Mouse (Mus musculus): ENCODE results near the gene Mxi1. TPM values are rescaled to one million over a fixed set of nuclear protein-coding genes. Genes with fewer than 3 reads are reported as not detected.

Gene Mxi1
- total and polyA plus RNA-seq, 3 experiments: 10.6 to 19.9 (median 18.9) TPM

GRCm38 (mm10) chr19:53263859-53264733 lies 46.2 kb upstream of the Mxi1 start:
- Histone ChIP-seq H3K4me2 (ENCODE audit: insufficient read depth, low read depth, poor library complexity, severe bottlenecking) (no peak overlapping the region; the same call in 1 of the 2 replicates), H3K9ac (ENCODE audit: insufficient read depth, low read depth) (no peak overlapping the region), H3K36me3 (replicated peaks in 1 of 2; ENCODE audit: control insufficient read depth in 1 of 2, insufficient read depth in 1 of 2, low read length in 1 of 2) (no peaks in the 10 kb centered on the region), H3K4me1 (ENCODE audit: control insufficient read depth in 1 of 2, insufficient read depth in 2 of 2) (peaks cover 4 to 26% of the 10 kb centered on the region in 2 experiments), H3K27me3 (replicated peaks) (no peaks in the 10 kb centered on the region), H3K4me3 (replicated peaks in 1 of 3; ENCODE audit: low read depth in 2 of 3, low read length in 2 of 3, poor library complexity in 1 of 3) (no peak overlapping the region), H3K27ac (ENCODE audit: insufficient read depth, low read depth) (no peak overlapping the region), H3K79me2 (replicated peaks; ENCODE audit: control insufficient read depth, extremely low read depth, insufficient read depth, poor library complexity, severe bottlenecking) (no peaks in the 10 kb centered on the region), H3K9me3 (replicated peaks; ENCODE audit: low read length) (no peaks in the 10 kb centered on the region)
- TF ChIP-seq ELF1 (IDR thresholded peaks at IDR 0.05; ENCODE audit: low read depth, low read length) (peak; percentile 43; the same call in 1 of the 2 replicates), CTCF (conservative IDR thresholded peaks at IDR 0.05 in 1 of 2, IDR thresholded peaks at IDR 0.05 in 1 of 2; ENCODE audit: low read depth in 2 of 2, low read length in 2 of 2) (no peak), IRF4 (IDR thresholded peaks at IDR 0.05; ENCODE audit: low read depth, low read length) (no peak), NELFE (IDR thresholded peaks at IDR 0.05; ENCODE audit: low read depth, low read length) (no peak), ZKSCAN1 (IDR thresholded peaks at IDR 0.05; ENCODE audit: borderline replicate concordance, low read depth, low read length) (no peak), ETS1 (conservative IDR thresholded peaks at IDR 0.05; ENCODE audit: low read depth, low read length) (peak; percentile 7; the same call in 1 of the 2 replicates), ZMIZ1 (IDR thresholded peaks at IDR 0.05; ENCODE audit: low read depth, low read length) (no peak), HCFC1 (IDR thresholded peaks at IDR 0.05; ENCODE audit: low read depth, low read length) (no peak)
- in situ Hi-C loops (cut with MboI; ENCODE audit: low pct_ligation_motif_present, low pct_unique_long_range_greater_than_20kb, low sequenced_read_pairs) (loop anchor here (25.0 kb wide), 1 partner anchor 323 kb away; the partner anchor contains the start of gene Nutf2-ps1), dilution Hi-C loops (cut with MboI; ENCODE audit: extremely low pct_ligation_motif_present, extremely low pct_unique_long_range_greater_than_20kb, low sequenced_read_pairs) (no loop called here)
- peak; percentile 49 for DNase-seq (ENCODE audit: extremely low read depth)

DNA sequence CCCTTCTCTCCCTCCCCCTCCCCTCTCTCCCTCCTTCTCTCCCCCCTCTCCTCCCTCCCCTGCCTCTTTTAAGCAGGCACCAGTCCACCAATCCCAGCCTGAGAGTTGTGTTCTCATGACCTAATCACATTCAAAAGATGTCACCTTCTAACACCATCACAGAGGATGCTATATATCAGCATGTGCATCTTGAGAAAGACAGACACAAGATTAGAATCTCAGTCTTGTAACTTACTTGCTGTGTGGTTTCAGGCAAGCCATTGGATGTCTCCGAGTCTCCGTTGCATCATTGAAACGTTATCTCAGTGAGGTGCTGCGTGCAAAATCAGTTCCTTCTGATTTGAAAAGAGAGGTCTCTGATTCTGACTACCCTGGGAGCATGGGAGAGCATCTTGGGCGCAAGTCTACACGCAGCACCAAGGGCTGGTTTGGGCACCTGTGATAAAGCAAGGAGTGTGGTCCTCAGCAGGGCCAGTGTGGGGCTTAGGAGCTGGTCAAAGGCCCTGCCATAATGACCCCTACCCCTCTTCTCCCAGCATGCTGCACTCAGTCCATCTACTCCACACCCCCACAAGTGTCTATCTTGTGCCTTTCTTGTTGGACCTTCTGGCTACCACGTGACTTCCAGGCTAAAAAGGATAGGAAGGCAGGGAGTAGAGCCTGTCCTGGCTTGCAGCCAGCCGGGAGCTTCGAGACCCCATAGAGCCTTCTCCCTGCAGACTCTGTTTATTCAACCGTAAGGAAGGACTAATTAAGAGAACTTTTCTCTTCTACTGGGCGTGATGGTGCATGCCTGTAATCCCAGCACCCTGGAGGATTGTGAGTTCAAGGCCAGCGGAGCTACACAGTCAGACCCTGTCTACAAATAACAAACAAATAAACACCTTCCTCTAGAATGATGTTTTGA lies 45.2 kb upstream of the Mxi1 start:
- Histone ChIP-seq H3K4me3 (replicated peaks in 1 of 3; ENCODE audit: low read depth in 2 of 3, low read length in 2 of 3, poor library complexity in 1 of 3) (no peak overlapping the region), H3K79me2 (replicated peaks; ENCODE audit: control insufficient read depth, extremely low read depth, insufficient read depth, poor library complexity, severe bottlenecking) (no peaks in the 10 kb centered on the region), H3K4me1 (ENCODE audit: control insufficient read depth in 1 of 2, insufficient read depth in 2 of 2) (peaks cover 4 to 18% of the 10 kb centered on the region in 2 experiments), H3K4me2 (ENCODE audit: insufficient read depth, low read depth, poor library complexity, severe bottlenecking) (no peak overlapping the region), H3K27ac (ENCODE audit: insufficient read depth, low read depth) (no peak overlapping the region), H3K27me3 (replicated peaks) (no peaks in the 10 kb centered on the region), H3K36me3 (replicated peaks in 1 of 2; ENCODE audit: control insufficient read depth in 1 of 2, insufficient read depth in 1 of 2, low read length in 1 of 2) (no peaks in the 10 kb centered on the region), H3K9ac (ENCODE audit: insufficient read depth, low read depth) (no peak overlapping the region), H3K9me3 (replicated peaks; ENCODE audit: low read length) (no peaks in the 10 kb centered on the region)
- dilution Hi-C loops (cut with MboI; ENCODE audit: extremely low pct_ligation_motif_present, extremely low pct_unique_long_range_greater_than_20kb, low sequenced_read_pairs) (no loop called here), in situ Hi-C loops (cut with MboI; ENCODE audit: low pct_ligation_motif_present, low pct_unique_long_range_greater_than_20kb, low sequenced_read_pairs) (loop anchor here (25.0 kb wide), 1 partner anchor 322 kb away; the partner anchor contains the start of gene Nutf2-ps1)
- TF ChIP-seq CHD1 (IDR thresholded peaks at IDR 0.05; ENCODE audit: low read depth, low read length) (no peak), SIN3A (IDR thresholded peaks at IDR 0.05; ENCODE audit: low read length) (no peak), GABPA (IDR thresholded peaks at IDR 0.05; ENCODE audit: insufficient replicate concordance, low read depth, low read length) (no peak), SMC3 (IDR thresholded peaks at IDR 0.05; ENCODE audit: low read depth, low read length) (no peak), TCF12 (IDR thresholded peaks at IDR 0.05; ENCODE audit: low read depth, low read length) (no peak), ETS1 (conservative IDR thresholded peaks at IDR 0.05; ENCODE audit: low read depth, low read length) (no peak), KAT2A (IDR thresholded peaks at IDR 0.05; ENCODE audit: insufficient replicate concordance, low read length) (no peak)
- no peak for DNase-seq (ENCODE audit: extremely low read depth)

All from CH12.LX (cell line).